Mouse (Mus musculus) MEL (cell line): ENCODE measurements around the gene Casp2.

Experiments
- CTCF ChIP-seq, 3 experiments: IDR thresholded peaks in 2 of 3; conservative IDR thresholded peaks in 1 of 3; 2 replicates each; pipeline ENCODE4 v1.5.1; 2011 to 2012; ENCODE audit warnings: low read length in 3 of 3, low read depth in 2 of 3, mild to moderate bottlenecking in 2 of 3, improper control_type of control experiment in 1 of 3, inconsistent platforms in 1 of 3, mixed read lengths in 1 of 3, moderate library complexity in 1 of 3; ENCODE audit not compliant: control insufficient read depth in 1 of 3, insufficient read depth in 1 of 3, poor library complexity in 1 of 3, severe bottlenecking in 1 of 3
- ELF1 ChIP-seq: IDR thresholded peaks from 2 replicates; pipeline ENCODE4 v1.6.1; 2014; ENCODE audit warnings: low read depth, mild to moderate bottlenecking, inconsistent platforms, low read length, improper control_type of control experiment, moderate library complexity
- HCFC1 ChIP-seq: IDR thresholded peaks from 2 replicates; pipeline ENCODE4 v1.6.1; 2012; ENCODE audit warnings: low read depth, mild to moderate bottlenecking, inconsistent platforms, low read length, improper control_type of control experiment, moderate library complexity
- MAFK ChIP-seq: IDR thresholded peaks from 2 replicates; pipeline ENCODE4 v1.6.1; 2011; ENCODE audit warnings: low read depth, mild to moderate bottlenecking, low read length, improper control_type of control experiment, borderline replicate concordance
- MYC ChIP-seq: IDR thresholded peaks from 2 replicates; pipeline ENCODE4 v1.6.1; 2011; ENCODE audit warnings: low read depth, mild to moderate bottlenecking, low read length, improper control_type of control experiment, moderate library complexity
- POLR2A ChIP-seq, 2 experiments: IDR thresholded peaks; 2 replicates each; pipeline ENCODE4 v1.6.1; 2011 to 2012; ENCODE audit warnings: low read length in 2 of 2, mild to moderate bottlenecking in 2 of 2, control low read depth in 1 of 2, improper control_type of control experiment in 1 of 2, low read depth in 1 of 2, moderate library complexity in 1 of 2; ENCODE audit not compliant: control insufficient read depth in 1 of 2, insufficient read depth in 1 of 2, poor library complexity in 1 of 2
- RCOR1 ChIP-seq: IDR thresholded peaks from 2 replicates; pipeline ENCODE4 v1.6.1; 2012; ENCODE audit warnings: low read depth, mild to moderate bottlenecking, inconsistent platforms, low read length, improper control_type of control experiment
- SIN3A ChIP-seq: IDR thresholded peaks from 2 replicates; pipeline ENCODE4 v1.6.1; 2012; ENCODE audit warnings: low read length, improper control_type of control experiment, inconsistent platforms
- SMC3 ChIP-seq: IDR thresholded peaks from 2 replicates; pipeline ENCODE4 v1.6.1; 2011; ENCODE audit warnings: low read depth, low read length, improper control_type of control experiment
- ZNF384 ChIP-seq: IDR thresholded peaks from 2 replicates; pipeline ENCODE4 v1.6.1; 2012; ENCODE audit warnings: low read depth, mild to moderate bottlenecking, inconsistent platforms, low read length, improper control_type of control experiment

DNA sequence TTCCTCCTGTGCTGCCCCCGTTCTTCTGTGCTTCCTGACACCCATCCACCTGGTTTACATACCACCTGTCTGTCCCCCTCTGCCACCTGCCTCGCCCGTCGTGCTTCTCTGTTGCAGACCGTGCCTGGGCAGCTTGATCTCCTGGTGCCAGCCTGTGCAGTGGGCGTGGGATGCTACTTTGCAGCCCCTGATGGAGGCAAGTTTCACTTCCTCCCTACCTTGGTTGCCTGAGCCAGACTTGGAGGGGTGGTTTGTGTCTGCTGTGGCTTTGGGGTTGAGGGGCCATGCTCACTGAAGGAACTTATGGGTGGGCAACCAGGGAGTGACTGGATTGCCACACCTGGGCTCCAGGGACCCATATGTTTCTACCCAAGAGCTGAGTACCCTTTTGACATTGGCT is 28.5 kb downstream of the Casp2 start:
- no peak for TF ChIP-seq RCOR1
- TF ChIP-seq SMC3: no peak
- TF ChIP-seq ELF1: no peak
- no peak for TF ChIP-seq POLR2A (IDR thresholded peaks at IDR 0.05; ENCODE audit: control insufficient read depth in 1 of 2, insufficient read depth in 1 of 2, low read depth in 1 of 2, low read length in 2 of 2, poor library complexity in 1 of 2)
- TF ChIP-seq CTCF (IDR thresholded peaks at IDR 0.05 in 2 of 3, conservative IDR thresholded peaks at IDR 0.05 in 1 of 3; ENCODE audit: control insufficient read depth in 1 of 3, insufficient read depth in 1 of 3, low read depth in 2 of 3, low read length in 3 of 3, poor library complexity in 1 of 3, severe bottlenecking in 1 of 3): no peak
- TF ChIP-seq MYC: no peak
- TF ChIP-seq MAFK: no peak
- no peak for TF ChIP-seq HCFC1
- no peak for TF ChIP-seq ZNF384
- TF ChIP-seq SIN3A: no peak
